Mouse (Mus musculus) forebrain, embryonic 13.5 days (tissue): ENCODE measurements around the gene Ttll5. TPM values are rescaled to one million over a fixed set of nuclear protein-coding genes. Genes with fewer than 3 reads are reported as not detected.
A peak's percentile ranks its signal among the peaks of the same experiment; 100 is the strongest.

ENCODE experiments used
- ATAC-seq: fragments of 200-750 bp; cut with Nextera tagmentation; 2 replicates; pipeline ENCODE4 v1.8.0; 2017
- H3K27ac ChIP-seq: fragments of 300-500 bp; sonication (generic); 2 replicates; pipeline ENCODE4 v1.5.1; 2015; ENCODE audit warnings: inconsistent platforms, mild to moderate bottlenecking, moderate library complexity
- H3K27me3 ChIP-seq: fragments of 300-500 bp; sonication (generic); 2 replicates; pipeline ENCODE4 v1.6.1; 2015; ENCODE audit warnings: mild to moderate bottlenecking, inconsistent platforms
- H3K36me3 ChIP-seq: fragments of 300-500 bp; sonication (generic); 2 replicates; pipeline ENCODE4 v1.6.1; 2015; ENCODE audit warnings: mild to moderate bottlenecking, inconsistent platforms; ENCODE audit not compliant: poor library complexity, severe bottlenecking
- H3K4me1 ChIP-seq: fragments of 300-500 bp; sonication (generic); 2 replicates; pipeline ENCODE4 v1.6.1; 2015; ENCODE audit warnings: inconsistent platforms
- H3K4me2 ChIP-seq: fragments of 300-500 bp; sonication (generic); 2 replicates; pipeline ENCODE4 v1.6.1; 2015; ENCODE audit warnings: inconsistent platforms, mild to moderate bottlenecking, moderate library complexity
- H3K4me3 ChIP-seq: fragments of 300-500 bp; sonication (generic); 2 replicates; pipeline ENCODE4 v1.5.1; 2015; ENCODE audit warnings: mild to moderate bottlenecking, inconsistent platforms
- H3K9ac ChIP-seq: fragments of 300-500 bp; sonication (generic); 2 replicates; pipeline ENCODE4 v1.6.1; 2015; ENCODE audit warnings: mild to moderate bottlenecking, inconsistent platforms
- H3K9me3 ChIP-seq: fragments of 300-500 bp; sonication (generic); replicated peaks from 2 replicates; pipeline ENCODE4 v1.6.1; 2016; ENCODE audit warnings: inconsistent platforms
- WGBS: fragments of 180-500 bp; shearing (Covaris S2); methylation state at CpG from one replicate; pipeline ENCODE4 v1.1.7; 2015; 5-methylcytosine and 5-hydroxymethylcytosine counted together
- polyA plus RNA-seq: library from polyadenylated mRNA; unstranded; fragments of >200 nt; fragmentation: Nextera tagmentation; extraction: Ambion mirVana; gene quantifications from 2 replicates; pipeline ENCODE4 v1.2.1, GENCODE M21; 2015

Gene Ttll5
- polyA plus RNA-seq, 1 experiment from 2014 or later, result 15.2 TPM

GRCm38 (mm10) chr12:86091601-86092132, 267.2 kb downstream of the Ttll5 start:
- peaks cover 3% of the 10 kb centered on the region; the same call in 1 of the 2 replicates for H3K4me1 ChIP-seq
- 31% methylated on average over 18 of the region's 18 CpGs for WGBS
- no peak overlapping the region for H3K4me3 ChIP-seq
- ATAC-seq, result no peak
- 0 out of 2 replicates have a peak overlapping the region, but pooled peaks have one; percentile 5 for H3K4me2 ChIP-seq
- H3K9ac ChIP-seq, result no peak overlapping the region
- H3K27me3 ChIP-seq, result no peaks in the 10 kb centered on the region
- no peak overlapping the region for H3K27ac ChIP-seq
- H3K9me3 ChIP-seq, result no peaks in the 10 kb centered on the region
- peaks cover 21% of the 10 kb centered on the region for H3K36me3 ChIP-seq

GRCm38 (mm10) chr12:86094075-86094474, 269.6 kb downstream of the Ttll5 start:
- Histone ChIP-seq H3K27ac (no peak overlapping the region), H3K27me3 (no peaks in the 10 kb centered on the region), H3K4me3 (no peak overlapping the region), H3K9ac (no peak overlapping the region), H3K4me2 (no peak overlapping the region), H3K4me1 (peaks cover 3% of the 10 kb centered on the region; the same call in 1 of the 2 replicates), H3K9me3 (no peaks in the 10 kb centered on the region), H3K36me3 (peaks cover 20% of the 10 kb centered on the region)
- ATAC-seq, result no peak
- WGBS, result 95% methylated on average over 4 of the region's 4 CpGs

DNA sequence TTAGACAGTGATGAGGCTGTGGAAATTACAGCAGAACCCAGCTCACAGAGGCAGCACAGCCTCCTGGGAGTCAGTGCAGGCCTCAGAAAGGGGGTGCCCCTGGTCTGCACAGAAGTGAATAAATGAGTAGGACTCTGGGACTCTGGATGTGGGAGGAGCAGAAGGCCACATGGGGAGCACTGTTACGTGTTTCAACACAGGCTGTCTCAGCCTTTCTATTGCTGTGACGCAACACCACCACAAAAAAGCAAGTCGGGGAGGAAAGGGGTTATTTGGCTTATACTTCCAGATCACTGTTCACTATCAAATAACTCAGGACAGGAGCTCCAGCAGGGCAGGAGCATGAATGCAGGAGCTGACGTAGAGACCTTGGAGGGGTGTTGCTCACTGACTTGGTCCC, 271.3 kb downstream of the Ttll5 start:
- Histone ChIP-seq H3K36me3 (peaks cover 11% of the 10 kb centered on the region), H3K9me3 (no peaks in the 10 kb centered on the region), H3K4me3 (no peak overlapping the region), H3K27me3 (no peaks in the 10 kb centered on the region), H3K27ac (no peak overlapping the region), H3K4me2 (no peak overlapping the region), H3K9ac (no peak overlapping the region), H3K4me1 (peaks cover 3% of the 10 kb centered on the region; the same call in 1 of the 2 replicates)
- no peak for ATAC-seq
- WGBS, result 90% methylated on average over 4 of the region's 4 CpGs

GRCm38 (mm10) chr12:86097781-86098180, 273.3 kb downstream of the Ttll5 start:
- no peak for ATAC-seq
- H3K27me3 ChIP-seq, result no peaks in the 10 kb centered on the region
- no peak overlapping the region for H3K27ac ChIP-seq
- 72% methylated on average over 11 of the region's 11 CpGs for WGBS
- peaks cover 3% of the 10 kb centered on the region for H3K4me1 ChIP-seq
- H3K4me2 ChIP-seq, result no peak overlapping the region
- H3K36me3 ChIP-seq, result peaks cover 11% of the 10 kb centered on the region
- H3K9ac ChIP-seq, result no peak overlapping the region
- H3K4me3 ChIP-seq, result no peak overlapping the region
- no peaks in the 10 kb centered on the region for H3K9me3 ChIP-seq

DNA sequence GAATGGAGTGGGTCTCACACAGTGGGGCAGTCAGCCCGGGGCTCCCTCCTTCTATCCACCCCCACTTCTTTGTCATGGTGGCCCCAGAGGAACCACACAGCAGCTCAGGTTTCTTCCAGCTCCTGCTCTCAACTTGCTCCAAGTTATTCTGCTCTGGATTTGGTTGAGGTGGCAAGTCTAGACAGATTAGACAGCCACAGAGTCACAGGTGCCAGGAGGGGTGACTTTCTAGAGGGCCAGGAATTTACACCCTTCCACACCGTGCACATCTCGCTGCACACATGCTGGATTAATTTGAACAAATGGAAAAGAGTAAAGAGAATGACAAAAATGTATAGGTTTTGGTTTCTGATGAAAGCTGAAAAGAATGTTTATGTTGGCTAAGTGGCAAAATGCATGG, 276.3 kb downstream of the Ttll5 start:
- no peak overlapping the region for H3K4me3 ChIP-seq
- WGBS, result 92% methylated on average over 3 of the region's 3 CpGs
- H3K4me1 ChIP-seq, result peaks cover 20% of the 10 kb centered on the region
- no peak for ATAC-seq
- H3K9ac ChIP-seq, result no peak overlapping the region
- no peak overlapping the region for H3K4me2 ChIP-seq
- H3K27me3 ChIP-seq, result no peaks in the 10 kb centered on the region
- H3K36me3 ChIP-seq, result 0 out of 2 replicates have a peak, but pooled peaks cover 7% of the 10 kb centered on the region
- H3K27ac ChIP-seq, result no peak overlapping the region
- H3K9me3 ChIP-seq, result no peaks in the 10 kb centered on the region

DNA sequence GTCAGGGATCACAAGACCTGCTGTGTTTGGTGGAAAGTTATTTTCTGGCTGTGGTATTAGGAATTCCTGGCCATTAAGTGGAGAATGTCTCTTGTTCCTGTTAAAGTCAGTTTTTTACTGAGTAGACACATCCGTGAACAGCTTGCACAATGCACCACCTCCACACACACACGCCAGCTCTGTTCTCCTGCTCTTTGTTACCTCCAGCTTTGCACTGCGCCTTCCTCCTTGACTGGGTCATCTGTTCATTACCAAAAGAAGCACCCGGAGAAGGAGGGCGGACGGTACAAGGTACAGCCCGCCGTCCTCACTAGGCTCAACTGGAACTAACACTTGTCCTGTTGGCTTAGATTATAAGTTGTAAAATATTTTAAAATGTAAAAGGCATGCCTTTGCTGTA, 278.2 kb downstream of the Ttll5 start:
- H3K9me3 ChIP-seq, result no peaks in the 10 kb centered on the region
- no peak overlapping the region for H3K9ac ChIP-seq
- H3K27me3 ChIP-seq, result no peaks in the 10 kb centered on the region
- H3K4me1 ChIP-seq, result peaks cover 20% of the 10 kb centered on the region
- no peak overlapping the region for H3K27ac ChIP-seq
- ATAC-seq, result no peak
- 0 out of 2 replicates have a peak, but pooled peaks cover 7% of the 10 kb centered on the region for H3K36me3 ChIP-seq
- no peak overlapping the region for H3K4me3 ChIP-seq
- no peak overlapping the region for H3K4me2 ChIP-seq
- WGBS, result 70% methylated on average over 8 of the region's 8 CpGs

GRCm38 (mm10) chr12:86103391-86103790, 278.9 kb downstream of the Ttll5 start:
- Histone ChIP-seq H3K27ac (no peak overlapping the region), H3K9me3 (no peaks in the 10 kb centered on the region), H3K36me3 (0 out of 2 replicates have a peak, but pooled peaks cover 9% of the 10 kb centered on the region), H3K9ac (peak overlapping the region; percentile 39; the same call in 1 of the 2 replicates), H3K4me2 (0 out of 2 replicates have a peak overlapping the region, but pooled peaks have one; percentile 0), H3K27me3 (no peaks in the 10 kb centered on the region), H3K4me1 (peaks cover 20% of the 10 kb centered on the region), H3K4me3 (no peak overlapping the region)
- WGBS, result 14% methylated on average over 11 of the region's 11 CpGs
- ATAC-seq, result no peak; the same call in 1 of the 2 replicates

DNA sequence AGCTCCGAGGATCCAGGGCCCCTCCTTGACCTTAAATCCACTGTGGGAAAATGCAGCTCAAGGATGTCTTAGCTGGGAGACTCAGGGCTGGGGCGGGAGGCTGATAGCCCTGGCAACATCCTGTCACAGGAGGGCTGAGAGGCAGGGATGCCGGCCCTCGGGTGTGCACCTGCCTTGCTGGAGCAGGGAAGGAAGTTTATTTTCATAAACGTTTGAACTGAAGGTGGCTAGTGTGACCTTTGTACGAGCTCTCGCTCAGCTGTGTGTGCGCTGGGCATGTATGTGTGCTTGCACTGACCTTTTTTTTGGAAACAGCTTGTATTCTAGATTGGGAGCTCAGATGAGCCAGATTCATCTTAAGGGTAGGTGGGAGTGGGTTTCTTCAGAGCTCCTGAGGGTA, 279.4 kb downstream of the Ttll5 start:
- no peak overlapping the region for H3K4me3 ChIP-seq
- ATAC-seq, result no peak
- peak overlapping the region; percentile 39; the same call in 1 of the 2 replicates for H3K9ac ChIP-seq
- peaks cover 20% of the 10 kb centered on the region for H3K4me1 ChIP-seq
- H3K27me3 ChIP-seq, result no peaks in the 10 kb centered on the region
- 0 out of 2 replicates have a peak overlapping the region, but pooled peaks have one; percentile 0 for H3K4me2 ChIP-seq
- H3K27ac ChIP-seq, result no peak overlapping the region
- H3K9me3 ChIP-seq, result no peaks in the 10 kb centered on the region
- H3K36me3 ChIP-seq, result 0 out of 2 replicates have a peak, but pooled peaks cover 7% of the 10 kb centered on the region
- WGBS, result 41% methylated on average over 8 of the region's 8 CpGs

GRCm38 (mm10) chr12:86104297-86104696, 279.8 kb downstream of the Ttll5 start:
- ATAC-seq, result no peak
- Histone ChIP-seq H3K4me1 (peaks cover 20% of the 10 kb centered on the region), H3K9ac (no peak overlapping the region), H3K27me3 (no peaks in the 10 kb centered on the region), H3K36me3 (0 out of 2 replicates have a peak, but pooled peaks cover 4% of the 10 kb centered on the region), H3K27ac (no peak overlapping the region), H3K4me2 (no peak overlapping the region), H3K9me3 (no peaks in the 10 kb centered on the region), H3K4me3 (no peak overlapping the region)
- WGBS, result 81% methylated on average over 11 of the region's 11 CpGs

GRCm38 (mm10) chr12:86105546-86105945, 281.1 kb downstream of the Ttll5 start:
- no peak overlapping the region for H3K9ac ChIP-seq
- H3K4me2 ChIP-seq, result no peak overlapping the region
- 82% methylated on average over 8 of the region's 10 CpGs for whole genome bisulfite sequencing
- no peaks in the 10 kb centered on the region for H3K27me3 ChIP-seq
- H3K9me3 ChIP-seq, result no peaks in the 10 kb centered on the region
- H3K4me1 ChIP-seq, result peaks cover 20% of the 10 kb centered on the region
- no peak overlapping the region for H3K4me3 ChIP-seq
- no peak overlapping the region for H3K27ac ChIP-seq
- ATAC-seq, result no peak
- H3K36me3 ChIP-seq, result 0 out of 2 replicates have a peak, but pooled peaks cover 4% of the 10 kb centered on the region

GRCm38 (mm10) chr12:86106086-86106485, 281.6 kb downstream of the Ttll5 start:
- ATAC-seq, result no peak
- H3K27me3 ChIP-seq, result no peaks in the 10 kb centered on the region
- no peak overlapping the region for H3K4me3 ChIP-seq
- H3K36me3 ChIP-seq, result 0 out of 2 replicates have a peak, but pooled peaks cover 4% of the 10 kb centered on the region
- H3K4me2 ChIP-seq, result no peak overlapping the region
- H3K27ac ChIP-seq, result no peak overlapping the region
- H3K9ac ChIP-seq, result no peak overlapping the region
- WGBS, result 94% methylated on average over 9 of the region's 9 CpGs
- H3K4me1 ChIP-seq, result peaks cover 20% of the 10 kb centered on the region
- H3K9me3 ChIP-seq, result no peaks in the 10 kb centered on the region

DNA sequence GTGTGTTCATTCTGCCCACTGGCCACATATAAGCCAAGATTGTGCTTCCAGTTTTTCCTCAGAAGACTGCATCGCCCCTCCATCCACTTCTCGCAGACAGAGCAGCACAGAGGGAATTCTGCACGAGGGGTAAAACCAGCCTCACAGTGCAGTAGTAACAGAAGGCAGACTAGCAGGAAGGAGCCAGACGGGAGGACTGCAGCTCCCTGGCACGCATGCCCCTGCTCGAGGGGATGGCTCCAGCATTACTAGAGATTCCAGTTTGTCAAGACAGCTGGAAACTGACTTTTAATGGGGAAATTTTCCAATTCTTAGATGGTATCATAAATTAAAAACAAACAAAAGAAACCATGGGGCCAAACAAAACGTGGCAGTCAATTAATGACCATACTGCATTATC, 283.2 kb downstream of the Ttll5 start:
- Histone ChIP-seq H3K27ac (no peak overlapping the region), H3K9me3 (no peaks in the 10 kb centered on the region), H3K27me3 (no peaks in the 10 kb centered on the region), H3K4me3 (no peak overlapping the region), H3K9ac (no peak overlapping the region), H3K4me2 (no peak overlapping the region), H3K4me1 (peaks cover 19% of the 10 kb centered on the region), H3K36me3 (0 out of 2 replicates have a peak, but pooled peaks cover 12% of the 10 kb centered on the region)
- 85% methylated on average over 7 of the region's 7 CpGs for WGBS
- peak; percentile 53; the same call in 1 of the 2 replicates for ATAC-seq
